Mouse (Mus musculus) bone marrow, adult 2 months (tissue): ENCODE data around the gene Selenok.

Experiments used
- CTCF ChIP-seq: fragments of 200-500 bp; IDR thresholded peaks from 2 replicates; pipeline ENCODE4 v1.5.1; 2011; ENCODE audit warnings: low read length, control low read depth; ENCODE audit not compliant: control insufficient read depth, insufficient read depth
- POLR2A ChIP-seq: fragments of 200-500 bp; IDR thresholded peaks from 2 replicates; pipeline ENCODE4 v1.6.1; 2011; ENCODE audit warnings: low read depth, mild to moderate bottlenecking, control low read depth, low read length, borderline replicate concordance; ENCODE audit not compliant: control insufficient read depth

- TF ChIP-seq CTCF (no peak), POLR2A (no peak)
Measured at GRCm38 (mm10) chr14:29971993-29972392, 3.9 kb downstream of the Selenok start.
